Mouse (Mus musculus) gastrocnemius, adult 8-10 months (tissue): ENCODE measurements around the gene Chek2. TPM values are rescaled to one million over a fixed set of nuclear protein-coding genes. Genes with fewer than 3 reads are reported as not detected.

ENCODE experiments used
- DNase-seq, 2 experiments: peaks; one replicate each; pipeline ENCODE4 v3.0.0; 2022; ENCODE audit warnings: low spot score in 2 of 2
- total RNA-seq, 4 experiments: library from RNA; stranded (reverse); gene quantifications; 2 replicates each; pipeline ENCODE4 v1.2.4; 2022

Chek2 gene
- total RNA-seq, 4 experiments from 2014 or later = 0.46 to 1.1 (median 0.68) TPM

DNA sequence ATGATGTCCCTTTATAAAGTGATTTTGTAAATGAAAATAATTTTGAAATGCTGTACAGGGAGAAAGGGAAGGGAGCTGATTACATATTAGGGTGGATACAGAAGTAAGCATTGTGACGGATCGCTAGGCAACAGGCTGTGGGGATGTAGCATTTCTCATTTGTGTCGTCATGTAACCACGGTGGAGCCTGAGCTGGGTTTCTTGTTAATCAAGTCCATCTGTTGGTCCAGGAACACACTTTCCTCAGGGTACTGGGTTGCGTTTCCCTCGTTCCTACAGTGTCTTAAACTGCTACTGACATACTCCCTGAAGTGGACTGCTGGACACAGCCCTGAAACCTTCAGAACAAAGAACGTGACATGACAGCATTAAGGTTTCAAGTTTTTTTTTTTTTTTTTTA lies 58.4 kb downstream of the Chek2 start:
- DNase-seq = no peak

DNA sequence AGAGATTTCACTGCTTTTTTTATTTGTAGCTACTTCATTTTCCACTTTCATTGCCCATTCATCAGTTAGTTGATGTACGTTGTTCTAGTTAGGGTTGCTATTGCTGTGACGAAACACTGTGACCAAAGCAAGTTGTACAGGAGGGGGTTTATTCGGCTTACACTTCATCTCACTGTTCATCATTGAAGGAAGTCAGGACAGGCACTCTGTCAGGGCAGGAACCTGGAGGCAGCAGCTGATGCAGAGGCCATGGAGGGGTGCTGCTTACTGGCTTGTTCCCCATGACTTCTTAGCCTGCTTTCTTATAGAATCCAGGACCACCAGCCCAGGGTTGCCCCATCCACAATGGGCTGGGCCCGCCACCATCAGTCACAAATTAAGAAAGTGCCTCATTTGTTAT lies 59.0 kb downstream of the Chek2 start:
- DNase-seq = no peak

DNA sequence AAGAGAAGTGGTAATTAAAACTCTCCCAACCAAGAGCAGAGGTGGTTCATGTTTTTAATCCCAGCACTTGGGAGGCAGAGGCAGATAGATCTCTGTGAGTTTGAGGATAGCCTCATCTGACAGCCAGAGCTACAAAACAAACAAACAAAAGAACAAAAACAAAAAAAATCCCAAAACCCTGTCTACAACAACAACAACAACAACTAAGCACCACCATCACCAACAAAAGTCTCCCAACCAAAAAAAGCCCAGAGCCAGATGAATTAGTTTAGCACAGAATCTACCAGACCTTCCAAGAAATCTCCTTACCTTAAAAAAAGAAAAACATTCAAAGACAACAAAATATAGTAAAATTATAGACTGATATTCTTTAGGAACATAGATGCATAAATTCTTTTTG lies 60.6 kb downstream of the Chek2 start:
- no peak for DNase-seq

DNA sequence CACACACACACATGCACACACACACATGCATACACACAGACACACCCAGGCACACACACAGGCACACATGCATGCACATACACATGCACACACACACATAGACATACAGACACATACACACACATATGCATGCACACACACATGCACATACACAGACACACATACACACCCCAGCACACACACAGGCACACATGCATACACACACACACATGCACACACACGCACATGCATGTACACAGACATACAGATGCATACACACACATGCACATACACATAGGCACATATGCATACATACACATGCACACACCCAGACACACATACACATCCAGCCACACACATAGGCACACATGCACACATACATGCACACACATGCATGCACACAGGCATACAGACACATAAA lies 66.9 kb downstream of the Chek2 start:
- no peak for DNase-seq

DNA sequence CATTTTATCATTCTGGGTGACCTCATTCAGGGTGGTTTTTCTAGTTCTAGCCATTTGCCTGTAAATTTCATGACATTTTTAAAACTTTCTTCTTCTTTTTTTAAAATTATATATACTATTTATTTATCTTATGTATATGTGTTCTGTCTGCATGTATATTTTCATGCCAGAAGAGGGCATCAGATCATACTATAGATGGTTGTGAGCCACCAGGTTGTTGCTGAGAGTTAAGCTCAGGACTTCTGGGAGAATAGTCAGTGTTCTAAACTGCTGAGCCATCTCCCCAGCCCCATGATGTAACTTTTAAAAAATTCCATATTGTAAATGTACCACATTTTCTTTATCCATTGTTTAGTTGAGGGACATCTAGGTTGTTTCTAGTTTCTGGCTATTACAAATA lies 69.1 kb downstream of the Chek2 start:
- no peak for DNase-seq

DNA sequence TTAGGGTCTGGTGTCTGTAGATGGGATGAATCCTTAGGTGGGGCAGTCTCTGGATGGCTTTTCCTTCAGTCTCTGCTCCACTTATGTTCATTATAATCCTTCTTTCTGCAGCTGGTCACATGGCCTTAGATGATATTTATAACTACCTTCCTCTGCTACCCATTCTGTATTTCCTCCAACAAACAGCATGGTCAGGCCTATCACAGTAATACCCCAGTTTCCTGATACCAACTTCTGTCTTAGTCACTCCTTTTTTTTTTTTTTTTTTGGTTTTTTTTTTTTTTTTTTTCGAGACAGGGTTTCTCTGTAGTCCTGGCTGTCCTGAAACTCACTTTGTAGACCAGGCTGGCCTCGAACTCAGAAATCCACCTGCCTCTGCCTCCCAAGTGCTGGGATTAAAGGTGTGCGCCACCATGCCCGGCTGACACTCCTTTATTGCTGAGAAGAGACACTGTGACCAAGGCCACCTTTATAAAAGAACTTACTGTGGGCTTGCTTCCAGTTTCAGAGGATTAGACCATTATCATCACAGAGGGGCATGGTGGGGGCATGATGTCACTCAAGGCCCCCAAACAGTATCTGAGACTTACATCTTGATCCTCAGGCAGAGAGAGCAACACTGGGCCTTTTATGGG lies 70.3 kb downstream of the Chek2 start:
- DNase-seq = no peak

DNA sequence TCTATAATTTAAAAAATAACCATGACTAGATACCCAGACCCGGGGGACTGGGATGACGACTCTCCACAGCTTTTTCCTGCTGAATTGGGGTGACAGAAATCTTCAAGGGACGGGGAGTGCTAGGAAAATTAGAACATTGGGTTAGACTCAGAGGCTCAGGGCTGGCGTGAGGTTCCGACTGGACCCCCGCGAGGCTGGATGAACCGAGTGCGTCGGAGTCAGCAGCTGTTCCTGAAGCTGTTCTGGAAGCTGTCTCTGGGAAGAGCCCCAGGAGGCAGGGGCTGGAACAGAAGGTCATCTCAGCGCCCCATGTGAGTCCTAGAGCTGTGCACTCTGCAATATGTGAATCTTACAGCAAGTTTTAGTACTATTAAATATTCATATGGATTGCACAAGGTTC lies 75.1 kb downstream of the Chek2 start:
- no peak for DNase-seq

DNA sequence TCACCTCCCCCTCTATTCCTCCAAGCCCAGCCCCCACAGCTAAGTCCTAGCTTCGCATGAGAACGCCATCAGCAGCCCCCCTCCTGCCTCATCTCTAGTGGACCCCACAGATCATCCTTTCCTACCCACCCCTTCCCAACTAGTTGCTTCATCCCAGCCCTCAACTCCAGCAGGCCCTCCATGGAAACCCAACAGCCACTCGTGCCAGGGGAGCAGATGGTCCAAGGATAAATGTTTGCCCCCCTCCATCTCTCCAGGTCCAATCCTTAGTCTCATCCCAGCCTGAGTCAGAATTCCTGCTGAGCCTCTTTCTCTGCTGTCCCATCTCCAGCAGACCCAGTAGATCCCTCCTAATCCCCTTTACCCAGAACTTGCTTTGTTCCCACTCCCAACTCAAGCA lies 76.5 kb downstream of the Chek2 start:
- no peak for DNase-seq

DNA sequence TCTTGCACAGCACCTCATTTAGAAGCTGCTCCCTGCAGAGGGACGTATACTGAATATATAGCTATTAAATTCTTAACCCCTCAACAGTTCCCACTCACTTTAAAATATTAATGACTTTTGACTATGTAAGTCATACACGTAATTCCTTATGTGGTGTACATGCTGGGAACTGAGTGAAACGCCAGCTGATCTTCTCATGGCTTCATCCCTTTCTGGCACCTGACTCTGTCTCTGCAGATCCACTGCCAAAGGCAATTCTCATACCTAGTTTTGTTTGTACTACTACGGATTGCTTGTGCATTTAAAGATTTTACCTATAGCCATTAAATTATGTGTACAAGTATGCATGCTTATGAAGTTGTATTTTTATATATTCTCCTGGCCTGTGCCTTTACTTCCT lies 79.8 kb downstream of the Chek2 start:
- DNase-seq = no peak

DNA sequence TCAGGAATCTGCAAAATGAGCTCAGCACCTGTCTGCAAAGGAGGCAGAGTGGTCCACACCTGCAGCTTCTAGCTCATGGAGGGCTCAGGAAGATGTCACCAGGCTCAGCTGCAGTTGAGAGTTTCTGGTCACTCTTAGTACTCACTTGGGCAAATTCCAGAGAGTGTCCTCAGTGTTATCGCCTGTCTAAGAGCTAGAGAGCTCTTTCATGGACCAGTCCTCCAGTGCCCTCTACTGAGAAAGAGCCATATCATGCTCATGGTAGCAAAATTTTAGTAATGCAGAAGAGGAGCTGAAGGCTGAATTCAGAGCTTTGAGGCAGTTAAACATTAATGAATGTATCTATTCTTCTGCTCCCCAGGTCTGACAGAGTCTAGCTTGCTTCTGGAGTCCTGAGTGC lies 83.6 kb downstream of the Chek2 start:
- no peak for DNase-seq

Other genes starting within 250 kb of the Chek2 start
- 10 to 100 TPM; 14.3 to 16.9 (median 15.0) TPM for gene Noc4l, start 186.6 kb upstream of the Chek2 start, total RNA-seq
- gene Ddx51, start 186.5 kb upstream of the Chek2 start, total RNA-seq = 1 to 10 TPM; 5.7 to 9.7 (median 7.3) TPM
- 10 to 100 TPM; 18.9 to 23.7 (median 22.2) TPM for gene Ep400, start 69.3 kb upstream of the Chek2 start, total RNA-seq
- 10 to 100 TPM; 11.5 to 14.0 (median 12.4) TPM for gene Pus1, start 59.3 kb upstream of the Chek2 start, total RNA-seq
- gene Ulk1, start 29.9 kb upstream of the Chek2 start, total RNA-seq = 10 to 100 TPM; 46.3 to 64.6 (median 55.0) TPM
- gene Hscb, start 202 bp upstream of the Chek2 start, total RNA-seq = 10 to 100 TPM; 12.9 to 18.1 (median 16.1) TPM
- gene Ttc28, start 39.8 kb downstream of the Chek2 start, total RNA-seq = 10 to 100 TPM; 14.9 to 18.9 (median 15.9) TPM